Mouse (Mus musculus): Measurements from ENCODE around the gene Zfp987.
"Not testable (repeated sequence)": the region's sequence is repeated elsewhere in the genome, so short reads cannot be mapped to it uniquely, and the experiment has no call there.

Zfp987 gene

DNA sequence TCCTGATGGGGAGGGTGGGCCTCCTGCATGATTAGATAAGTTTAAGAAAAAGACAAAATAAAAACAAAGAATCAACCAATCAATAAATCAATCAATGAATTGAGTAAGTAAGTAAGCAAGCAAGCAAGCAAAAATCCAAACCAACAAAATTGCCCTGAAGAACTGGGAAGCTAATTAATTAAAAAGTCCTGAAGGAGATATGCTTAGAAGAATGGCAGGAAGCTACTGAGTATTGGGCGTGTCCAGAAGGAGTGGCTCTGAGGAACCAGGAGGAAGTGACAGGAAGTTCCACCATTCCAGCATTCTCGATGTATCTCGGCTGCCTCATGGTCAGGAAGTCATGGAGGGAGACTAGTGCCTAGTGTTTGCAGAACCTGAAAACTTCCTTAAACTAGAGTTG is at the start of gene Zfp987:
Zfp987 (plus strand) TSS at position 301 of the 400 bp plus-strand sequence.
- DNase-seq (ENCODE audit: low spot score): not testable (repeated sequence)

DNA sequence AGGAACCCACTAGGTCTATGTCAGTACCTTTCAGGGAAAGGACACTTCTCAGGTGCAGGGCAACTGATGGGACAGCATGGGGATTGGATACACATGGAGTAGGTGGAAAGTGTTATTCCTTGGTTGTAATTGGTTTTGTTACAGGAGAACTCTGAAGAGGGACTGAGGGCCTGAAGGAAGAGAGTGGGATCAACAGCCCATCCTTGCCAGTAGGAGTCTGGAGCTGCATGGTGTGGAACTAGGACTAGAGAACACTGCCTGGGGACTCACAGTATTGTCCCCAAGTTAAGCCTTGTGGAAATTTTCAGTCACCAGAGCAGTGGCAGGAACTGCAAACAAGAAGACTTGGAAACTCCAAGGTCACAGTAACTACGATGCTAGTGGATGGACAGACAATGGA is 44.6 kb upstream of the Zfp987 start:
- not testable (repeated sequence) for DNase-seq (ENCODE audit: low spot score)

DNA sequence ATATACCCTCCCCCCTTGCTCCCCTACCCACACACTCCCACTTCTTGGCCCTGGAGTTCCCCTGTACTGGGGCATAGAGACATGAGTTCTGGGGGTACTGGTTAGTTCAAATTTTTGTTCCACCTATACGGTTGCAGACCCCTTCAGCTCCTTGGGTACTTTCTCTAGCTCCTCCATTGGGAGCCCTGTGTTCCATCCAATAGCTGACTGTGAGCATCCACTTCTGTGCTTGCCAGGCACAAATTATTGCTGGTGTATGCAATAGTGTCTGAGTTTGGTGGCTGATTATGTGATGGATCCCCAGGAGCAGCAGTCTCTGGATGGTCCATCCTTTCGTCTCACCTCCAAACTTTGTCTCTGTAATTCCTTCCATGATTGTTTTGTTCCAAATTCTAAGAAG is 43.7 kb upstream of the Zfp987 start:
- not testable (repeated sequence) for DNase-seq (ENCODE audit: low spot score)

DNA sequence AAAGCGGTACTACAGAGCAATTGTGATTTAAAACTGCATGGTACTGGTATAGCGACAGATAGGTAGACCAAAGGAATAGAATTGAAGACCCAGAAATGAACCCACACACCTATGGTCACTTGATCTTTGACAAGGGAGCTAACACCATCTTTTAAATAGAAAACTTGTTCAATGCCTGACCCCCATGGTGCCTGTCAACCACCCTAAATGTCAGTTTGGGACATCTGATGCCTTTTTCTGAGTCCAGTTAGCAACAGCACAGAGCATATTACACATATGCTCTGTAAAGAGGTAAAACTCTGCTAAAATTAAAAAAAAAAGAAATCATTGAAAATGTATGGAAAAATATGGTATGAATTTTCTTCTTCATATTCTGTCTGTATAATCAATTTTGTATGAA is 41.8 kb upstream of the Zfp987 start:
- DNase-seq (ENCODE audit: low spot score): no peak

DNA sequence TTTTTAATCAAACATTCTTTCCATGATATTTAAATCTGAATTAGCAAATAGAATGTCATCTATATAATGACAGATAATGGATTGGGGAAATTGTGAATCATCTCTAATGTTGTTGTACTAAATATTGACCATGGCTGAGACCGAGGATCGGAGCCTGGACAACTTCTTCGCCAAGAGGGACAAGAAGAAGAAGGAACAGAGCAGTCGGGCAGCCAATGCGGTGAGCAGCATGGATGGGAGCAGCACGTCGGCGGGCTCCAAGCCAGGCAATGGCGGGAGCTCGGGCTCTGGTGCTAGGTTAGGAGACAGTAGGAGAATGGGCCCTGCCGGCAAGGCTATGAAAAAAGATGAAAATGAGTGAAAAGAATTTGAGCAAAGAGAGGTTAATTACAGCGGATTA is 38.5 kb upstream of the Zfp987 start:
- DNase-seq (ENCODE audit: low spot score): not testable (repeated sequence)

DNA sequence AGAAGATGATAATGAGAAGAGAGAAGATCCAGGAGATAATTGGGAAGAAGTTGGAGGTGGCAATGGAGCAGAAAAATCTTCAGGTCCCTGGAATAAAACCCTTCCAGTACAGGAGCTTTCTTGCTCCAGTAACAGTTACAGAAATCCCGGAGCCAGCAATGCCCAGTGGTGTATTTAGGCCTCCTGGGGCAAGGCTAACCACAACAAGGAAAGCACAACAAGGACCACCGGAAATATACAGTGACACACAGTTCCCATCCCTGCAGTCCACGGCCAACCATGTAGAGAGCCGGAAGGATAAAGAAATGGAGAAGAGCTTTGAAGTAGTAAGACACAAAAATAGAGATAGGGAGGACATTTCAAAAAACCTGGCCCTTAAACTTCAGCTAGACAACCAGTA is 38.0 kb upstream of the Zfp987 start:
- DNase-seq (ENCODE audit: low spot score): not testable (repeated sequence)

DNA sequence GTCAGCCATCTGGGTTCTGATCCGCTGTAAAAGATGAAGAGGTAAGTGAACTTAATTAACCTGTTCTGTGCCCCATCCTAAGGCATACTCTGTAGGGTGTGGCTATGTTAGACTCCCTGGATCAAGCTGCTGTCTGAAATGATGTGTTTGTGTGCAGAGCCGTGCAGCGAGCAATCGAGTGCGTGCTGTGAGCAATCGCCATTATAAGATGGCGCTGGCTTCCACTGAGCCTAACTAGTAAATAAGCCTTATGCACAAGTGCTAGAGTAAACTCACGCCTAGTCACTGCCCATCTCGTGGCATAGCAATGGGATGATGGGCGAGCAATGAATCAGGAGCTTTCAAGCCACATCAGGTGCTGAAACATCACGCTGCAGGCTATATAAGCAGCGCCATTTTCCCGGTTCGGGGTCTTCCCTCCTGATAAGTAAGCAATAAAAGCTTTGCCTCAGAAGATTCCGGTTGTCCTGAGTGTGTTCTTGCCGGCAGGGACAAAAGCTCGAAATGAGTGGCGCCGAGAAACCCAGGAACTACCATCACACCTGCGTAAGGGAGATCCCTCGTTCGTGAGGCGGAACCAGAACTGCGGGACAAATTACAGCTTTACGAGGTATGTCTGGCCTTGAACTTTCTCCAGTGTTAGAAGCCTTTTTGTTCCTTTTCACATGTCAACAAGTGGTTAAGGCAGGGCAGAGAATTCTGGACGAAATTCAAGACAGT is 37.0 kb upstream of the Zfp987 start:
- not testable (repeated sequence) for DNase-seq (ENCODE audit: low spot score)

DNA sequence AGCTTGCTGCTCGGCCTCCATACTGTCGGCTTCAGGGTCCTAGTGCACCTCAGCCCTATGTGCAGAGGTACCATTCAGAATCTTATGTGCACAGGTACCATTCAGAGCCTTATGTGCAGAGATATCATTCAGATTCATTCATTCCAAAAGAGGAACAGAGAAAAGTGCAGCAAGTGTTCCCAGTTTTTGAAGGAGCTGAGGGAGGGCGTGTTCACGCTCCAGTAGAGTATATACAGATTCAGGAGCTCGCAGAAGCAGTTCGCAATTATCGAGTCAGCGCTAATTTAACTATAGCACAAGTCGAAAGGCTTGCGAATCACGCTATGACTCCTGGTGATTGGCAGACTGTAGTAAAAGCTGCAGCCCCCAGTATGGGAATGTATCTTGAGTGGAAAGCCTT is 36.0 kb upstream of the Zfp987 start:
- not testable (repeated sequence) for DNase-seq (ENCODE audit: low spot score)

DNA sequence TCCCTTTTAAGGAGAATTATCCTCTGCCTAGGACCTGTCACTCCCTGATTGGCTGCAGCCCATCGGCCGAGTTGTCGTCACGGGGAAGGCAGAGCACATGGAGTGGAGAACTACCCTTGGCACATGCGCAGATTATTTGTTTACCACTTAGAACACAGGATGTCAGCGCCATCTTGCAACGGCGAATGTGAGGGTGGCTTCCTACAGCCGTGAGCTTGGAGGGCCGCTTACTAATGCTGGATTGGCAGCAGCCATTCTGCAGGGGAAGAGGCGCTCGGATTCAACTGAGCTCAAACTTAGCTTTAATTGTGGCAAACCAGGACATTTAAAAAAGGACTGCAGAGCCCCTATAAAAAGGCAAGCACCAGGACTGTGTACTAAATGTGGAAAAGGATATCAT is 35.1 kb upstream of the Zfp987 start:
- not testable (repeated sequence) for DNase-seq (ENCODE audit: low spot score)

DNA sequence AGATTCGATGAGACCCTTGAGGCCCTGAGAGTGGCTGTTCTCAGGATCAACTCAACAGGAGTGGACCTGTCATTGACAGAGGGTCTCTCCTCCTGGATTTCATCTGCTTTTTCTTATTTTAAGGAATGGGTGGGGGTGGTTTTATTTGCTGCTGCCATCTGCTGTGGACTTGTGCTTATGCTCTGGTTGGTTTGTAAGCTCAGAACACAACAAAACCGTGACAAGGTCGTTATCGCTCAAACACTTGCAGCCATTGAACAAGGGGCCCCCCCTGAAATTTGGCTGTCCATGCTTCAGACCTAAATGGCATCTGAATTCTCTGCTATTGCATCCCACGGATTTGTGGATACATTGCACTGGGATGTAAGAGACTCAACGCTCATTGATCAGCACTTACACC is 34.1 kb upstream of the Zfp987 start:
- DNase-seq (ENCODE audit: low spot score): not testable (repeated sequence)

DNA sequence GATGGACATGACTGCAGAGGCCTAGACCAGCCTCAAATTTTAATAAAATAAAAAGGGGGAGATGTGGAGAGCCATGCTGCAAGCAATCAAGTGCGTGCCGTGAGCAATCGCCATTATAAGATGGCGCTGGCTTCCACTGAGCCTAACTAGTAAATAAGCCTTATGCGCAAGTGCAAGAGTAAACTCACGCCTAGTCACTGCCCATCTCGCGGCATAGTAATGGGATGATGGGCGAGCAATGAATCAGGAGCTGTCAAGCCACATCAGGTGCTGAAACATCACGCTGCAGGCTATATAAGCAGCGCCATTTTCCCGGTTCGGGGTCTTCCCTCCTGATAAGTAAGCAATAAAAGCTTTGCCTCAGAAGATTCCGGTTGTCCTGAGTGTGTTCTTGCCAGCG is 33.5 kb upstream of the Zfp987 start:
- not testable (repeated sequence) for DNase-seq (ENCODE audit: low spot score)

DNA sequence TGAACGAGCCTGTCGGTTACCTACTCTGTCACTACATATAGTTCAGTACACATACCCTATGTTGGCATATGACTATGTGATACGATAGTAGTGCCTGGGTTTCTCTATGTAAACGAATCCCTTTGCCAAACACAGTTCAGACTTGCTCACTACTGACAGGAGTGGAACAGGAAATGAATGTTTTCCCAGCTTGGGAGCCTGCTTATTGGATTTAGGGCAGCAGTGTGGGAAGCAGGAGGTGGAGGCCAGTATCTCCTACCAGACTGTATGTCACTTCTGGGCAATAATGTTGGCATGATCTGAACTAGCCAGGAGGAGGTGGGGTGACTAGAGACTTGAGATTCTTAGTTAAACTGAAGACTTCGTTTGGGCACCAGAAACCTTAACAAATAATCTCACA is 32.3 kb upstream of the Zfp987 start:
- not testable (repeated sequence) for DNase-seq (ENCODE audit: low spot score)

DNA sequence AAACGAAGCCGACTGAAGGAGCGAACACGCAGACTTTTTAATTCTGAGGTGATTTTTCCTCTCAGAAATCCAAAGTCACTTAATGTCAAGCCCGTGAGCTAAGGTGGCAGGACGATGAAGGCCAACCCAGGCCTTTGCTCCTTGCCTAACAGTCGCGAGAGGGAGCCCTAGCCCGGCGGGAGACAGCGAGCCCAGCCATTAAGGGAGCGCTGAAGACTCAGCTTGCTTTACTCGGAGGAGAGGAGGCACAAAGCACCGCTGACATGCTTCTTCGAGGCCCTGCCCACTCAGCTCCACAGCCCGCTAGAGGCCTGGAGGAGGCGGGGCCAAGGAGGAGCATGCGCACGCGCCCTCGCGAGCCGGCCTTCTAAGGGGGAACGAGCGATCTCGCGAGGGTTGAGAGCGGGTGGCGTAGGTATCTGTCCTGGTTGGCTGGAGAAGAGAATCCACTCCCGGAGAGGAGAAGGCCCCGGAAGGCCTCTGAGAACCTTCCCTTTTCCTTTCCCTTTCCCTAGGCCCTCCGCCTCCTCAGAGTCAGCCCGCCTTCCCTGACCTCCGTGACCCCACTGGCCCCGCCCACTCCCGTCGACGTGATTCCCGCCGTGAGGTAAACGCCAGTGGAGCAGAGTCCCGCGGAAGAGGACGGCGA is 30.0 kb upstream of the Zfp987 start:
- not testable (repeated sequence) for DNase-seq (ENCODE audit: low spot score)

DNA sequence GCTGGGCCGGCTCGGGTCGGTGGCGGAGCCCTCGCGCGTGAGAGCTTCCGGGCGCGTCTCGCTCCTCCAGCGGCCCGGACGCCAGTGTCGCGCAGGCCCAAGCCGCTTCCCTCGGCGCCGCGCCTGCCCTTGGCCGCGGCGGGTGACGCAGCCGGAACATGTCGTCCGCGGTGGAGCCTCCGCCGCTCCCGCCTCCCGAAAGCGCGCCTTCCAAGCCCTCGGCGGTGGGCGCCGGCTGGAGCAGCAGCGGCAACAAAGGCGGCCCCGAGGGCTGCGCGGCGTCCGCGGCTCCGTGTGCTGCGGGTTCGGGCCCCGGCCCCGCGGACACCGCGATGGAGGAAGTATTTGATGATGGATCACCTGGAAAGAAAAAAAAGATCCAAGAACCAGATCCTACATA is 29.5 kb upstream of the Zfp987 start:
- DNase-seq (ENCODE audit: low spot score): not testable (repeated sequence)

DNA sequence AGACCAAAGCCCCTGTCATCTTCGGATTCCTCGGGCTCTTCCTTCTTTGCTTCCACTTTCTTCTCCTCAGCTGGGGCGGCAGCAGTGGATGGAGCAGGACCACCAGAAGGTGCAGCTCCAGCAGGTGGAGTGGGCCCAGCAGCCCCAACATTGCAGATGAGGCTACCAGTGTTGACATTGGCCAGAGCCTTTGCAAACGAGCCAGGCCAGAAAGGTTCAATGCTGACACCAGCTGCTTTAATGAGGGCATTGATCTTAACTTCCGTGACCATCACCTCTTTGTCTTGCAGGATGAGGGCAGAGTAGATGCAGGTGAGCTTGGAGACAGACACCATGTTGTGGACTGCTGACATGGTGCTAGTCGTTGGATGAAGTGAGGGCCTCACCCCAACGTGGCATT is 23.8 kb upstream of the Zfp987 start:
- DNase-seq (ENCODE audit: low spot score): not testable (repeated sequence)

DNA sequence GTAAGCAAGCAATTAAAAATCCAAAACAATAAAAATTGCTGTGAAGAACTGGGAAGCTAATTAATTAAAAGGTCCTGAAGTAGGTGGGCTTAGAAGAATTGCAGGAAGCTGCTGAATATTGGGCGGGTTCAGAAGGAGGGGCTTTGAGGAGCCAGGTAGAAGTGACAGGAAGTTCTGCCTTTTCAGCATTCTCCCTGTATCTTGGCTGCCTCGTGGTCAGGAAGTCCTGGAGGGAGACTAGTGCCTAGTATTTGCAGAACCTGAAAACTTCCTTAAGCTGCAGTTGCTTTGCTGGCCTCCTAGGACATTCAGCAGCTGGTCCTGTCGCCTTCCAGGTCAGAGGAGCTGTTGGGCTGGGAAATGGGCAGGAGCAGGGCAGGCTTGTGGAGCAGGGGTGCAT is 4.3 kb downstream of the Zfp987 start:
- not testable (repeated sequence) for DNase-seq (ENCODE audit: low spot score)

DNA sequence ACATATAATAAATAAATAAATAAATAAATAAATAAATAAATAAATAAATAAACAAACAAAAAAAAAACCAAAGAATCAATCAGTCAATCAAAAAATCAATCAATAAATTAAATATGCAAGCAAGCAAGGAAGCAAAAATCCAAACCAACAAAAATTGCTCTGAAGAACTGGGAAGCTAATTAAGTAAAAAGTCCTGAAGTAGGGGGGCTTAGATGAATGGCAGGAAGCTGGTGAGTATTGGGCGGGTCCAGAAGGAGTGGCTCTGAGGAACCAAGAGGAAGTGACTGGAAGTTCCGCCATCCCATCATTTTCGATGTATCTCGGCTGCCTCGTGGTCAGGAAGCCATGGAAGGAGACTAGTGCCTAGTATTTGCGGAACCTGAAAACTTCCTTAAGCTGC is 59.4 kb downstream of the Zfp987 start, which contains the start of gene Zfp600:
Zfp600 (plus strand) TSS at position 301 of the 400 bp plus-strand sequence.
- DNase-seq (ENCODE audit: low spot score): not testable (repeated sequence)

DNA sequence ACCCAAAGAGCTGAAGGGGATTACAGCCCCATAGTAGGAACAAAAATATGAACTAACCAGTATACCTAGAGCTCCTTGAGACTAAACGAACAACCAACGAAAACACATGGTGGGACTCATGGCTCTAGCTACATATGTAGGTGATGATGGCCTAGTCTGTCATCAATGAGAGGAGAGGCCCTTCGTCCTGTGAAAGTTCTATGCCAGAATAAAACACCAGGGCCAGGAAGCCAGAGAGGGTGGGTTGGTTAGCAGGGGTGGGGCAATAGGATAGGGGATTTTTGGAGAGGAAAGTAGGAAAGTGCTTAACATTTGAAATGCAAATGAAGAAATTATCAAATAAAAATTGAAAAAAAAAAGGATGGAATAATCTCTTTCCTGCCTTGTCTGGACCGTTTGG is 65.8 kb downstream of the Zfp987 start:
- DNase-seq (ENCODE audit: low spot score): not testable (repeated sequence)

DNA sequence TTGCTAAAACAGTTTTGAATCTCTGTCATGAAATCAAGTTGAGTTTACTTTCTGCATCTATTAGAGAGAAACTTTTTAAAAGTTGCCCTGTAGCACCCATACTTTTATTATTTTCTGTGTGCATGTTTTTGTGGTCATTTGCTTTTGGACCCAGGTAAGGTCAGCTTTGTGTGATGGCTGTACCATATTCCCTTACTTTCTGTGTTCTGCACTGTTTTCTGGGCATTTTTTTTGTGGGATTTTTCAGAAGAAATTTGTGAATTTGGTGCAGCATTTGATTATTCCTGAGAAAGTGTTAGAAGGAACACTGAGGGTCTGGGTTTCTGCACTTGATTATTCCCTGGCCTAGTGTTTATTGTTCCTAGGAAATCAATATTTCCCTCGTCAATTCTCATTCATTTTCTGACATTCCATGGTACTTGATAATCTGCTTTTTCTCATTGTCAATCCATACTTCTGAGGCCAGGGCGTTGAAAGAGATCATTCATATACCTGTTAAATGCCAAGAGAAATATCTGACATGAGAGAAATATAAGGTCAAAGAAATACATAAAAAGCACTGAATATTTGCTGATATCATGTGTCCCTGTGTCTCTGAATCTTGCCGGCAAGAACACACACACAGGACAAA is 70.2 kb downstream of the Zfp987 start:
- not testable (repeated sequence) for DNase-seq (ENCODE audit: low spot score)

DNA sequence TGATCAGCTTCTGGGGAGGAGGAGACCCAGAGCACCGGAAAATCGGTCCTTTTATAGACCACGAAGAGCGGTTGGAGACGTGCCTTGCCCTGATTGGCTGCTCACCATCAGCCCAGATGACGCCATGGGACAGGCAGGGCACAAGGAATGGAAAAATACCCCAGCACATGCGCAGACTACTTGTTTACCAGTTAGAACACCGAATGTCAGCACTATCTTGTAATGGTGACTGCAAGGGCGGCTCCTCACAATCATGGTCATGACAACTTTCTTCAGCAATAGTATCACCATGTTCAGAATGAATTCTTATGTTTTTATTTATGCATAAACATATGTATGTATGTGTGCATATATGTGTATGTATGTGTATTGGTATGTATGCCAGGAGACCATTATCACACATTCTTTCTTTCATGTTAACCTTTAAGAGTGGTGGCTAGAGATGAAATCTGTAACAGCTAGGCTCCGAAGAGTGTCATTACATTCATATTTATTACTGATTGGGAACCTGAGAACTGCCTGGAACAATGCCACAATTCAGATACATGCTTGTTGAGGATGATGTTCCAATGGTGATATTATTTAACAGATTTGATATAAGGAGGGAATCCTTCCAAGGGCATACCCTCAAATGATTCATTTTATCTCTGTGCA is 70.9 kb downstream of the Zfp987 start:
- DNase-seq (ENCODE audit: low spot score): not testable (repeated sequence)

DNA sequence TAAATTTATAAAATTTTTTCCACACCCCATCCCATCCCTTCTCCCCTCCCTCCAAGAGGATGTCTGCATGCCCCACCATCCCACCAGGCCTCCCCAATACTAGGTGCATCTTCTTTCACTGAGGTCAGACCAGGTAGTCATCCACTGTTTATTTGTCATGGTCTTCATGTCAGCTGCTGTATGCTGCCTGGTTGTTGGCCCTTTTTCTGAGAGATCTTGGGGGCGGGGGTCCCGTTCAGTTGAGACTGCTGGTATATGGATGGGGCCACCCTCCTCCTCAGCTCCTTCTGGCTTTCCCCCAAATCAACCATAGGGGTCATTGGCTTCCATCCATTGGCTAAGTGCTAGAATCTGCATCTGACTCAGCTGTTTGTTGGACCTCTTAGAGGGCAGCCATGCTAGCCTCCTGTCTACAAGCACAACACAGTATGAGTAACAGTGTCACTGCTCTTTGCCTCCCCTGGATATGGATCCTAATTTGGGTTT is 71.7 kb downstream of the Zfp987 start:
- DNase-seq (ENCODE audit: low spot score): not testable (repeated sequence)

All from ovary, postnatal 14 days (tissue).